Mouse (Mus musculus) spleen, adult 2 months (tissue): Measurements from ENCODE around the gene Syt13. TPM values are rescaled to one million over a fixed set of nuclear protein-coding genes. Genes with fewer than 3 reads are reported as not detected.

Source experiments
- DNase-seq, 2 experiments: peaks; one replicate each; pipeline versions ENCODE4 v3.0.0 to v3.0.0-alpha.2; 2012 to 2021; ENCODE audit warnings: low spot score in 2 of 2, low read depth in 1 of 2
- H3K27ac ChIP-seq: fragments of 200-500 bp; 2 replicates; pipeline ENCODE4 v1.5.1; 2012; ENCODE audit warnings: low read length, inconsistent platforms; ENCODE audit not compliant: insufficient read depth
- H3K27me3 ChIP-seq: fragments of 200-500 bp; 2 replicates; pipeline ENCODE4 v1.6.1; 2012; ENCODE audit warnings: mild to moderate bottlenecking, moderate library complexity, low read length, inconsistent platforms; ENCODE audit not compliant: control insufficient read depth, insufficient read depth
- H3K36me3 ChIP-seq: fragments of 200-500 bp; 2 replicates; pipeline ENCODE4 v1.6.1; 2012; ENCODE audit warnings: mild to moderate bottlenecking, low read length, inconsistent platforms; ENCODE audit not compliant: control insufficient read depth, insufficient read depth
- H3K4me1 ChIP-seq: fragments of 200-500 bp; 2 replicates; pipeline ENCODE4 v1.6.1; 2011; ENCODE audit warnings: inconsistent platforms; ENCODE audit not compliant: control insufficient read depth, insufficient read depth, insufficient read length
- H3K4me3 ChIP-seq: fragments of 200-500 bp; 2 replicates; pipeline ENCODE4 v1.5.1; 2011; ENCODE audit warnings: mild to moderate bottlenecking, inconsistent platforms; ENCODE audit not compliant: insufficient read depth, insufficient read length; ENCODE audit errors: extremely low read depth
- CTCF ChIP-seq: fragments of 200-500 bp; IDR thresholded peaks from 2 replicates; pipeline ENCODE4 v1.5.1; 2011; ENCODE audit warnings: mild to moderate bottlenecking, inconsistent platforms; ENCODE audit not compliant: insufficient read depth, insufficient read length, insufficient replicate concordance; ENCODE audit errors: extremely low read depth
- POLR2A ChIP-seq: fragments of 200-500 bp; IDR thresholded peaks from 2 replicates; pipeline ENCODE4 v1.6.1; 2011; ENCODE audit warnings: low read depth, low read length, inconsistent platforms
- WGBS: fragments of 180-500 bp; shearing (Covaris S2); methylation state at CpG from one replicate; pipeline ENCODE4 v1.1.7; 2018; 5-methylcytosine and 5-hydroxymethylcytosine counted together
- polyA plus RNA-seq: library from polyadenylated mRNA; depleted of rRNA; stranded (reverse); fragments of >200 nt; gene quantifications from 2 replicates; pipeline ENCODE4 v1.2.3, GENCODE M21; 2012

The Syt13 gene
- polyA plus RNA-seq, 1 experiment = 0.50 TPM

GRCm38 (mm10) chr2:92940963-92941362, 26.1 kb downstream of the Syt13 start:
- DNase-seq = no peak
- H3K4me3 ChIP-seq = no peak overlapping the region
- H3K36me3 ChIP-seq = no peaks in the 10 kb centered on the region
- TF ChIP-seq CTCF = no peak
- no peak for TF ChIP-seq POLR2A
- WGBS = 90% methylated on average over 9 of the region's 9 CpGs
- no peak overlapping the region for H3K27ac ChIP-seq
- no peaks in the 10 kb centered on the region for H3K4me1 ChIP-seq
- H3K27me3 ChIP-seq = no peaks in the 10 kb centered on the region

GRCm38 (mm10) chr2:92941463-92941862, 26.6 kb downstream of the Syt13 start:
- no peak overlapping the region for H3K4me3 ChIP-seq
- WGBS = 88% methylated on average over 3 of the region's 3 CpGs
- DNase-seq = no peak
- no peak overlapping the region for H3K27ac ChIP-seq
- no peaks in the 10 kb centered on the region for H3K4me1 ChIP-seq
- TF ChIP-seq CTCF (no peak), POLR2A (no peak)
- H3K27me3 ChIP-seq = no peaks in the 10 kb centered on the region
- no peaks in the 10 kb centered on the region for H3K36me3 ChIP-seq

- Histone ChIP-seq H3K27me3 (no peaks in the 10 kb centered on the region), H3K36me3 (no peaks in the 10 kb centered on the region), H3K4me1 (no peaks in the 10 kb centered on the region), H3K4me3 (no peak overlapping the region), H3K27ac (no peak overlapping the region)
- no peak for DNase-seq
- WGBS = 86% methylated on average over 3 of the region's 3 CpGs
- TF ChIP-seq POLR2A (no peak), CTCF (no peak)
Measured at GRCm38 (mm10) chr2:92943406-92943805, 28.5 kb downstream of the Syt13 start.

GRCm38 (mm10) chr2:92944356-92944755, 29.5 kb downstream of the Syt13 start:
- TF ChIP-seq CTCF (no peak), POLR2A (no peak)
- Histone ChIP-seq H3K27ac (no peak overlapping the region), H3K36me3 (no peaks in the 10 kb centered on the region), H3K4me1 (no peaks in the 10 kb centered on the region), H3K4me3 (no peak overlapping the region), H3K27me3 (no peaks in the 10 kb centered on the region)
- no peak for DNase-seq
- WGBS = 71% methylated on average over 3 of the region's 3 CpGs

GRCm38 (mm10) chr2:92945125-92945746, 30.3 kb downstream of the Syt13 start:
- TF ChIP-seq CTCF = no peak
- no peak for TF ChIP-seq POLR2A
- no peak overlapping the region for H3K4me3 ChIP-seq
- WGBS = 94% methylated on average over 11 of the region's 11 CpGs
- no peak overlapping the region for H3K27ac ChIP-seq
- no peak for DNase-seq
- no peaks in the 10 kb centered on the region for H3K27me3 ChIP-seq
- H3K4me1 ChIP-seq = no peaks in the 10 kb centered on the region
- no peaks in the 10 kb centered on the region for H3K36me3 ChIP-seq

GRCm38 (mm10) chr2:92945824-92946598, 31.1 kb downstream of the Syt13 start:
- Histone ChIP-seq H3K27ac (no peak overlapping the region), H3K36me3 (no peaks in the 10 kb centered on the region), H3K4me3 (no peak overlapping the region), H3K27me3 (no peaks in the 10 kb centered on the region), H3K4me1 (no peaks in the 10 kb centered on the region)
- no peak for DNase-seq
- WGBS = 72% methylated on average over 11 of the region's 11 CpGs
- TF ChIP-seq CTCF = no peak
- no peak for TF ChIP-seq POLR2A
